Mouse (Mus musculus): ENCODE measurements around the gene Slc25a47. TPM values are rescaled to one million over a fixed set of nuclear protein-coding genes. Genes with fewer than 3 reads are reported as not detected.

Slc25a47 gene
- polyA plus RNA-seq, 1 experiment from 2014 or later = 481 TPM

DNA sequence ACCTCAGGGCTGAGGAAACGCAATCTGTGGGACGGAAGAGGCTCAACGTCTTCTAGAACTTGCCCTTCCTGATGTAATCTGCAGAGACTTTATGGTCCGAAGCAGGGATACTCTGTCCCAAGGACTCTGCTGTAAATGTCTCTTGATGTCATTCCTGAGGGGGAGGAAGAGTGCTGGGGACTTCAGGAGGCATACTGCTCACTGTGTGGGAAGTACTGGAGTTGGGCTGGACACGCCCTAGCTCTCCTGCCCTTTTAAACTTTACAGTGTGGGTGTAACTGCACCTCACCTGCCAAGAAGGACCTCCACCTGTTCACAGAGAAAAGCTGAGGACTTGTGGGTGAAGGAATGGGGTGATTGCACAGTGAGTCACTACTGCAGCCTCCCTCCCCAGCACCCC lies 44.8 kb downstream of the Slc25a47 start:
- TF ChIP-seq CTCF (IDR thresholded peaks at IDR 0.05; ENCODE audit: low read depth) = no peak
- TF ChIP-seq EP300 (IDR thresholded peaks at IDR 0.05; ENCODE audit: low read depth) = no peak
- Histone ChIP-seq H3K4me1 (ENCODE audit: insufficient read depth) (no peaks in the 10 kb centered on the region), H3K4me2 (ENCODE audit: low read depth, low read length) (no peak overlapping the region), H3K36me3 (replicated peaks; ENCODE audit: insufficient read depth, low read length) (peaks cover 40% of the 10 kb centered on the region), H3K27me3 (ENCODE audit: insufficient read depth, low read length) (no peaks in the 10 kb centered on the region), H3K9me3 (ENCODE audit: low read length) (no peaks in the 10 kb centered on the region), H3K9ac (replicated peaks) (no peak overlapping the region), H3K4me3 (ENCODE audit: low read depth, low read length) (no peak overlapping the region), H3K27ac (ENCODE audit: low read depth) (no peak overlapping the region)
- WGBS (ENCODE audit: insufficient replicate concordance) = 79% methylated on average over 5 of the region's 5 CpGs
- DNase-seq (no peak), ATAC-seq (no peak)

DNA sequence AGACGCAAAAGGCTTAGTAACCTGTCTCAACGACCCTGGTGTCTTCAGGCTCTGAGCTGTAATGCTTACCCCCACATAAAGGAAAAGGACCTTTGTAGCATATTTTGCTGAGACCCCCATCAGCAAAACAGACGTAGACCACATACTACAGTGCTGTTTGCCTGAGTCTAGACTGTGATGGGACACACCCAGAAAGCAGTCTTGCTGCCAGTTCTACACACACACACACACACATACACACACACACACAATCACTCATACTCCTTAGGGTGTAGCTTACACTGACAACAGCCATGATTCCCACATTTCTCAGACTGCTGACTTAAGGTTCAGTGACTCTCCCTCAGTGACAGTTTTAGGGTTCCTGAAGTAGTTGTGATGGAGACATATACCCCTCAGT lies 45.3 kb downstream of the Slc25a47 start:
- H3K9ac ChIP-seq (replicated peaks) = no peak overlapping the region
- ATAC-seq (no peak), DNase-seq (no peak)
- no peak overlapping the region for H3K4me3 ChIP-seq (ENCODE audit: low read depth, low read length)
- peaks cover 41% of the 10 kb centered on the region for H3K36me3 ChIP-seq (replicated peaks; ENCODE audit: insufficient read depth, low read length)
- TF ChIP-seq EP300 (IDR thresholded peaks at IDR 0.05; ENCODE audit: low read depth) = no peak
- no peak for TF ChIP-seq CTCF (IDR thresholded peaks at IDR 0.05; ENCODE audit: low read depth)
- 87% methylated on average over 3 of the region's 3 CpGs for WGBS (ENCODE audit: insufficient replicate concordance)
- no peak overlapping the region for H3K4me2 ChIP-seq (ENCODE audit: low read depth, low read length)
- H3K27ac ChIP-seq (ENCODE audit: low read depth) = no peak overlapping the region
- H3K9me3 ChIP-seq (ENCODE audit: low read length) = no peaks in the 10 kb centered on the region
- no peaks in the 10 kb centered on the region for H3K4me1 ChIP-seq (ENCODE audit: insufficient read depth)
- H3K27me3 ChIP-seq (ENCODE audit: insufficient read depth, low read length) = no peaks in the 10 kb centered on the region

DNA sequence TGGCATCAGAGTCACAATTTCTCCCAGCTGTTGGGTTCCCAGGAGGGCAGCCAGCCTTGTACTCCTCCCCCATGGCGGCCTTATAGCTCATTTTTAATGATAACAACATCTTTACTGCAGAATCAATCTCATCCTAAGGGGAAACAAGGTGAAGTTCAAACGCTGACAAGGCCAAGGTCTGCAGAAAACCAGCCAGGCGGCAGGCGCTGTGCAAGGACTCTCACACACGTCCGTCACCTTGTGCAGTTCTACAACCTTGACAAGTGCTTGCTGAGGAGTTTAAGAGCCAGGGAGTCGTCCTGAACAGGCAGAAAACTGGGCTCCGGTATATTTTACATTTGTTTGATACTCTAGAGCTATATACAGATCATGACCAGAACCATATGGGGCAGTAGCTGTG lies 46.9 kb downstream of the Slc25a47 start:
- 0 out of 2 replicates have a peak, but pooled peaks cover 7% of the 10 kb centered on the region for H3K4me1 ChIP-seq (ENCODE audit: insufficient read depth)
- no peaks in the 10 kb centered on the region for H3K27me3 ChIP-seq (ENCODE audit: insufficient read depth, low read length)
- H3K4me2 ChIP-seq (ENCODE audit: low read depth, low read length) = no peak overlapping the region
- no peak overlapping the region for H3K9ac ChIP-seq (replicated peaks)
- DNase-seq (no peak), ATAC-seq (no peak)
- WGBS (ENCODE audit: insufficient replicate concordance) = 87% methylated on average over 8 of the region's 8 CpGs
- no peak for TF ChIP-seq EP300 (IDR thresholded peaks at IDR 0.05; ENCODE audit: low read depth)
- no peak for TF ChIP-seq CTCF (IDR thresholded peaks at IDR 0.05; ENCODE audit: low read depth)
- H3K4me3 ChIP-seq (ENCODE audit: low read depth, low read length) = no peak overlapping the region
- H3K36me3 ChIP-seq (replicated peaks; ENCODE audit: insufficient read depth, low read length) = peaks cover 50% of the 10 kb centered on the region
- H3K9me3 ChIP-seq (ENCODE audit: low read length) = no peaks in the 10 kb centered on the region
- no peak overlapping the region for H3K27ac ChIP-seq (ENCODE audit: low read depth)

DNA sequence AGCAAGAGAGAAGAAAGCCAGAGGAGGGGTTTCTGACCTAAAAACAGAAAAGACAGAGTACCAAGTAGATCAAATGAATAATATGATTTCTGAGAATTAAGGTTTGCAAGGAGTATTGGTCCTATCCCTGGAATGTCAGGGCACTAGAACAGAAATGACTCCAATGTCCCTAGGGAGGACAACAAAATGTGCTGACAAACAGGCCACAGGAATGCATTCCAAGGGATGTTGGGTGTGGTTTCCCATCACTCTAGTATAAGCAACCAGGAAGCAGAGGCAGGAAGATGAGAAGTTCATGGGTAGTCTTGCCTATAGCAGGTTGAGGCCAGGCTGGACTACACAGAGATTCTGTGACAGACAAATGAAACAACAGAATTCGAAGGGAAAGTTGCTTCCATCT lies 50.1 kb downstream of the Slc25a47 start:
- no peak overlapping the region for H3K9ac ChIP-seq (replicated peaks)
- 78% methylated on average over 1 of the region's 1 CpGs for WGBS (ENCODE audit: insufficient replicate concordance)
- no peak for DNase-seq
- H3K9me3 ChIP-seq (ENCODE audit: low read length) = no peaks in the 10 kb centered on the region
- peaks cover 40% of the 10 kb centered on the region for H3K36me3 ChIP-seq (replicated peaks; ENCODE audit: insufficient read depth, low read length)
- TF ChIP-seq CTCF (IDR thresholded peaks at IDR 0.05; ENCODE audit: low read depth) (no peak), EP300 (IDR thresholded peaks at IDR 0.05; ENCODE audit: low read depth) (no peak)
- no peak overlapping the region for H3K4me3 ChIP-seq (ENCODE audit: low read depth, low read length)
- H3K27me3 ChIP-seq (ENCODE audit: insufficient read depth, low read length) = no peaks in the 10 kb centered on the region
- no peak overlapping the region for H3K27ac ChIP-seq (ENCODE audit: low read depth)
- H3K4me2 ChIP-seq (ENCODE audit: low read depth, low read length) = no peak overlapping the region
- no peak for ATAC-seq
- 0 out of 2 replicates have a peak, but pooled peaks cover 7% of the 10 kb centered on the region for H3K4me1 ChIP-seq (ENCODE audit: insufficient read depth)

DNA sequence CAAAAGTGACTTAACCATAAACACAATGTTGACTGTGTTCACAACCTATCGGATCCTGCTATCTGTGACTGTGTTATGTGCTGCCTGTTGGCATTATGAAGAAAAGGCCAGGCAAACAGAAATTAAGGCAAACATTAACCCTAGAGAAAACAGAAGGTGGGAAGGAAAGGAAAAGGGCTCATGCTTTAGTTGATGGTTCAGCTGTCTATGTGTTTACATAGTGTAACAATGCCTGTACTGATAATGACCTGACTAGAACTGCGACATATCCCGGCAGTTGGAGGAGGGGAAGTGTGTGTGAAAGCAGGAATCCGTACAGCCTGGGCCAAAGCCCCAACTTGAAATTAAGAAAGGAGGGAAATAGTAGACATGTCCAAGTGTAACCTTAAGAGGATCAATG lies 51.2 kb downstream of the Slc25a47 start:
- Histone ChIP-seq H3K27me3 (ENCODE audit: insufficient read depth, low read length) (no peaks in the 10 kb centered on the region), H3K4me3 (ENCODE audit: low read depth, low read length) (no peak overlapping the region), H3K36me3 (replicated peaks; ENCODE audit: insufficient read depth, low read length) (peaks cover 31% of the 10 kb centered on the region), H3K4me1 (ENCODE audit: insufficient read depth) (0 out of 2 replicates have a peak, but pooled peaks cover 7% of the 10 kb centered on the region), H3K9ac (replicated peaks) (no peak overlapping the region), H3K4me2 (ENCODE audit: low read depth, low read length) (no peak overlapping the region), H3K9me3 (ENCODE audit: low read length) (no peaks in the 10 kb centered on the region), H3K27ac (ENCODE audit: low read depth) (no peak overlapping the region)
- 72% methylated on average over 4 of the region's 4 CpGs for WGBS (ENCODE audit: insufficient replicate concordance)
- TF ChIP-seq CTCF (IDR thresholded peaks at IDR 0.05; ENCODE audit: low read depth) (no peak), EP300 (IDR thresholded peaks at IDR 0.05; ENCODE audit: low read depth) (no peak)
- ATAC-seq (peak; percentile 93), DNase-seq (peak; percentile 40)

DNA sequence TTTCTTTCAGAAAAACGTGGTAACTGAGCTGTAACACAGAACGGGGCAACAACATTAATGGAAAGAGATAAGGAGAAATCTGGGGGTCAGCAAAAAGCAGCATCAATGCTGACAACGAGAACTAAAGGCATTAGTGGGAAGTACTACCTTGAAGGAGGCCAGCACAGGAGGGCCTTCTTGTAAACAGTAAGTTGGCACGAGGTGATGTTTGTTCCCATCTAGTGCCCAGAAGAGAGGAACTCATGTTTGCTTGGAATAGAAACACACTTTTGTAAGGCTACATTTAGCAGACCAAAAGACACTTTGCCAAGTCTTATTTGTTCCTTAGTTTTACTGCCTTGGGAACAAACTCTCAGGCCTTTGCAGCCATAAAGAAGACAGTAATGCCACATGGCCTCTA lies 52.8 kb downstream of the Slc25a47 start:
- 73% methylated on average over 4 of the region's 4 CpGs for whole genome bisulfite sequencing (ENCODE audit: insufficient replicate concordance)
- Histone ChIP-seq H3K4me3 (ENCODE audit: low read depth, low read length) (no peak overlapping the region), H3K9ac (replicated peaks) (no peak overlapping the region), H3K9me3 (ENCODE audit: low read length) (no peaks in the 10 kb centered on the region), H3K27me3 (ENCODE audit: insufficient read depth, low read length) (no peaks in the 10 kb centered on the region), H3K27ac (ENCODE audit: low read depth) (no peak overlapping the region), H3K4me2 (ENCODE audit: low read depth, low read length) (no peak overlapping the region), H3K36me3 (replicated peaks; ENCODE audit: insufficient read depth, low read length) (peaks cover 24% of the 10 kb centered on the region), H3K4me1 (ENCODE audit: insufficient read depth) (0 out of 2 replicates have a peak, but pooled peaks cover 13% of the 10 kb centered on the region)
- DNase-seq (no peak), ATAC-seq (no peak)
- TF ChIP-seq EP300 (IDR thresholded peaks at IDR 0.05; ENCODE audit: low read depth) (no peak), CTCF (IDR thresholded peaks at IDR 0.05; ENCODE audit: low read depth) (no peak)

Measured in liver, postnatal 0 days (tissue).